Mouse (Mus musculus) fibroblast of lung, adult 2 months (primary cell): ENCODE data around the gene Cacnb2.

Experiments
- DNase-seq: peaks from one replicate; pipeline ENCODE4 v3.0.0-alpha.2; 2011; ENCODE audit warnings: low read depth

Cacnb2 gene

DNA sequence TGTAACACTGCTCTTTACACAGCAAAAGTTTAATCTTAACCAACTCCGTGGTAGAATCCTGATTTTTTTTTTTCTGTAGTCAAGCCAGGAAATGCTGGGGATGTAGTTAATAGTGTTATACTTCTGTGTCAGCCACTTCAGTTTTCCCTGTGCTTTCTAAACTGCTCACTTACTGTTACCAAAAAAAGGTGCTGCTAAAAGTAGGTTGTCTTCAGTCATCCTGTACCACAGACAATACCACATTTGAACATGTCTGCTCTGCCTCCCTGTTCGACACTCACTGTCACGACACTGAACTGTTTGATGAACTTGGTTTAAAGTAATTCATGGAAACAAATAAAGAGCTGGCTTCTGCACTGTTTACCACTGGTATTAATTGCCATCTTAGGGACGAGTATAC is 385.6 kb downstream of the Cacnb2 start:
- no peak for DNase-seq

DNA sequence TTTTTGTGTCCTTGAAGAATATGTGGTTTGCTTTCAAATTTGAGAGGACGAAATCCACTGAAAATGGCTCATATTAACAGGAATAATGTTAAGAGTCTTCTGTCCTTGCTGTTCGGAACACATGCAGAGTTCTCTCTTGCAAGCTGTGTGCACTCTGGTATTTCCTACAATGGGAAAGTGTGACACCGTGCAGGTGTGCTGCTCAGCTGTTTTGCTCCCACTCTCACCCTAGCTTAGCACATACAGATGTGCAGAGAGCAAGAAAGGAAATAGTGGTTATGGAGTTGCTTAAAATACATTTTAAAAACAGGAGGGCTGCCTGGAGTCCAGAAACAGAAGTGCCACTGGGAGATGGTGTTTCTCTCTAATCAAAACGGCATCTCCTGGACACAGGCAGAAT is 386.5 kb downstream of the Cacnb2 start:
- DNase-seq, result no peak

DNA sequence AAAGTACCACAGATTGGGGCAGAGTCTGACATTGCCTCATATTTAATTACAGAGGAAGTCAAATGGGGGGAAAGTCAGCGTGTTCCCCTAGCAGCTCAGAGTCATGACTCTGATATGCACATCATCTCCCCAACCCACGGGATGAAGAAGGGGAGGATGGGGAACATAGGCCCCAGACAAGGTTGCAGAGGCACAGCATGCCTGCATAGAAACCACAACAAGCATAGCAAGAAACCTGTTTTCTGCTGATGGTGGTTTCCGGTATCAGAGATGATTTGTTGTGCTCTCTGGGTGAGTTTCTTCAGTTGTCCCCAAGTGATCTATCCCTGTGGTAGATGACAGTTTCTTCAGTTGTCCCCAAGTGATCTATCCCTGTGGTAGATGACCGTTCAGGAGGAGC is 389.6 kb downstream of the Cacnb2 start:
- no peak for DNase-seq

DNA sequence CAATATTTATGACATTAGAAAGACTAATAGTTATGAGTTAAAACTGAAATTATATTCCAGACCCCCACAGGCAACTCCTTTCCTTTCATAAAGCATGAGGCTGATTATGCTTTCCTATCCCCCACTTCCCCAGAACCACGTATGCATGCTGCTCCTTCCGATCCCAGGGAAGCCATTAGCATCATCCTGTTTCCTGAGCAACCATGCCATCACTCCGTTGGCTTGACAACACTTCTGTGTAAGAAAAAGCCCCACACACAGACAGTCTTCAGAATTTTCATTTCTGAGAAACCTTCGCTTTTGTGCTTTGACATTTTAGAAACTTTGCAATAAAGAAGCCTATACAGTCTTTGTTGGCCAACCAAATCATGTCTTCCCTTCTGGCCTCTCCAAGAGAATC is 393.1 kb downstream of the Cacnb2 start:
- no peak for DNase-seq

DNA sequence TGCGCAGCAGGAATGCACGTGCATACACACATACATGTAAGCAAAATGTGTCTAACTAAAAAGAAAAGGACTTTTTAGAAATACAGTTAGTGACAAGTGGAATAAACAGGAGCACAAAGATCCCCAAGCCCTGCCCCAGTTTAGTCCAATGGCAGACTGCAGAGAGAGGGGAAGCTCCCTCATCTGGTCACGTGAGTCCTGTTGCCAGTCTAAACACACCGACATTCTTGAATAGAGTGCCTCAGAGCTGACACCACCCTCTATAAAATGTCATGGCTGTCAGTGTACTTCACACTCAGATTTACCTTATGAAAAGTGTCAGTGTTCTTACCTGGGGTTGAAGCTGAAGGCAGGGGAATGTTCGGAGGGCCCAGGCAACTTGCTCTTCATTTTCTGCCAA is 394.9 kb downstream of the Cacnb2 start:
- DNase-seq, result no peak

- no peak for DNase-seq
Measured at GRCm38 (mm10) chr2:15007531-15007930, 404.6 kb downstream of the Cacnb2 start.

- DNase-seq, result no peak
Measured at GRCm38 (mm10) chr2:15008072-15008471, 405.2 kb downstream of the Cacnb2 start.

DNA sequence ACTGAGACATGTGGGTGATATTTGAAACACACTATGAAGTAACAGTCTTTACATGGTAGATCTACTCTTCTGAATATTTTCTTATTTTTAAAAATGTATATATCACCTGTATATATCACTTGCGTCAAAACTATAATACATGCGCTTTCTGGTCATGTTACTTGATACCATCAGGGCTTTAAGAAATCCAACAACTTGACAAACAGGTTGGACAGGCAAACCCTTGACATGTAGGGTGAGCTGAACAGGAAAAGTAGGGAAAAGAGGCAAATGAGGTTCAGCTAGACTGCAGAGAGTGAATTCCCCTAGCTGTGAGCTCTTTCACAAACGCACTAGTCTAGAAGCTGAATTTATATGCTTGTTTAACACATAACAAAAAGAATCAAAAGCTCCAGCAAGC is 423.9 kb downstream of the Cacnb2 start:
- DNase-seq, result no peak

- no peak for DNase-seq
Measured at GRCm38 (mm10) chr2:15027816-15028215, 424.9 kb downstream of the Cacnb2 start.
